Mouse (Mus musculus): ENCODE data around the gene Acbd6.

Gene Acbd6

DNA sequence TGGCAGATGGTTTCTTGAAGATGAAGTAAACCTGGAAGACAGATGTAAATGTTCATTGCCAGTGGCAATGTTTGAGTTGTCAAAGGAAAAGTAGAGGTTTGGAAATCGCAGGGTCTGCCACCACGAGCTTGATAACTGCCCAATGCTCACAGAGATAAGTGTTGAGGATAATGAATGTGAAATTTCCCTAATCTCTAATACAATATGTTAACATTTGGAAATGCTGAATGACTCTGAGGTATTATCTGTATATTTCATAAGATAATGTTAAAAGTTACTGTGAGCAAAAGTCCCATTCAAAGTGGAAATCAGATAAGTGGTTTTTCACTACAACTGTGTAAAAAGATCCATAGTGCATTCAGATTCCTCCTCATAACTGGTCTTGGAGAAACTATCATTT is 2.8 kb downstream of the Acbd6 start:
- DNase-seq (ENCODE audit: low spot score in 2 of 2) = no peak

DNA sequence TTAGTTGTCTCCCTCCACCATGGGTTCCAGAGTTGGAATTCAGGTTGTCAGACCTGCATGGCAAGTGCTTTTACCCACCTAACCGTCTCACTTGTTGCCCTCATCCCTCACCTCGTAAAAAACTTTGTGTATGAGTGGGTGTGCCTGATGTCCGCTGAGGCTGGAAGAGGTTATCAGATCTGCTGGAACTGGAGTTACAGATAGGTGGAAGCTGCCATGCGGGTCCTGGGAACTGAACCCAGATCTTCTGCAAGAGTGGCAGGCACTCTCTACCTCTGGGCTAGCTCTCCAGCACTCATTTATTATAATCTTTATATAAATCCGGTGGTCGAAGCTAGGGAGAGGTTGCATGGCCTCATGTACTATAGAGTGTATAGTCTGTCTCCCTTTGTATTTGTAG is 4.3 kb downstream of the Acbd6 start:
- DNase-seq (ENCODE audit: low spot score in 2 of 2) = no peak

DNA sequence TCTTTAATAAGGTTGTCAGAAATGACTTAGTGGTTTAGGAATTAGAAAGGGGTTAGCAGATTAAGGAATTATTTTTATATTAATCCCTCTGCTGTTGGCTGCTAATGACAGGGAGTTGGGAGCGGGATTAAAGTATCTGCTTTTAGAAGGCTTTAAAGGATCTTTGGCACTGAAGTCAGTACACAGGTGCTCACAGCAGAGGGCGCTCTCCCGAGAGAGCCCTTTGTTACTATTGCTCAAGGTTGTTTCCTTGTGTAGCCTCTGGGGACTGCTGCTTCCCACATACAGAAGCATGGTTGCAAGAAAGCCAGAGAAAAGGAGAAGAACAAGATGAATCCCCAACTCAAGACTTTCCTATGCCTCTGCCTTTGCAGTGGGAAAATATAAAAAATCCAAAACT is 6.8 kb downstream of the Acbd6 start:
- DNase-seq (ENCODE audit: low spot score in 2 of 2) = peak in 1 of 2 experiments; percentile 60

DNA sequence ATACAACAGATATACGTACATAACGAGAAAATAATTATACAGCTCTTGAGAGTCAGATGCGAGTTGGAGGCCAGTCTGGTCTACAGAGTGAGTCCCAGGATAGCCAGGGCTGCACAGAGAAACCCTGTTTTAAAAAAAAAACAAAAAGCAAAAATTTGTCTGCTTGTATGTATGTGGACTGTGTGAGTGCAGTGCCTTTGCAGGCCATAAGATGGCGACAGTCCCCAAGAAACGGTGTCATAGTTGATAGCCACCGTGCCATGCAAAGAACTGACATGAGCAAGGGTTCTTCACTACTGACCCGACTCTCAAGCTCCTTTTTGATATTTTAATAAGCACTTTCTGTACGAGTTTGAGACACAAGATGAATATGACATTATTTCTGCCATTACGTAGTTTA is 10.2 kb downstream of the Acbd6 start:
- DNase-seq (ENCODE audit: low spot score in 2 of 2) = no peak

DNA sequence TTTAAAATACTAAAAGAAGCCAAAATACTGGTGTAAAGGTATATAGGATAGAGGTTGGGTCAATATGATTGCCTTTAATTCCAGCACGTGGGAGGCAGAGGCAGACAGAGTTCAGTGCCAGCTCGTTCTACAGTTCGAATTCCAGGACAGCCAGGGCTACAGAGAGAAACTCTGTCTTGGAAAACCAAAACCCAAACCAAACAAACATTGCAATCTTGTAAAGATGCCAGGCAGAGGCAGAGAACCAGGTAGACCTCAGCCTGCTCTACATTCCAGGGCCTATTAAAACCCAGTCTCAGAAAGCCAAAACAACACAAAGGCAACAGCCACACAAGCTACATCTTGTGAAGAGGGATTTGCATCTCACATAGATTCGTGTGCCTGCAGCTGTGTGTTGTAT is 11.4 kb downstream of the Acbd6 start:
- no peak for DNase-seq (ENCODE audit: low spot score in 2 of 2)

DNA sequence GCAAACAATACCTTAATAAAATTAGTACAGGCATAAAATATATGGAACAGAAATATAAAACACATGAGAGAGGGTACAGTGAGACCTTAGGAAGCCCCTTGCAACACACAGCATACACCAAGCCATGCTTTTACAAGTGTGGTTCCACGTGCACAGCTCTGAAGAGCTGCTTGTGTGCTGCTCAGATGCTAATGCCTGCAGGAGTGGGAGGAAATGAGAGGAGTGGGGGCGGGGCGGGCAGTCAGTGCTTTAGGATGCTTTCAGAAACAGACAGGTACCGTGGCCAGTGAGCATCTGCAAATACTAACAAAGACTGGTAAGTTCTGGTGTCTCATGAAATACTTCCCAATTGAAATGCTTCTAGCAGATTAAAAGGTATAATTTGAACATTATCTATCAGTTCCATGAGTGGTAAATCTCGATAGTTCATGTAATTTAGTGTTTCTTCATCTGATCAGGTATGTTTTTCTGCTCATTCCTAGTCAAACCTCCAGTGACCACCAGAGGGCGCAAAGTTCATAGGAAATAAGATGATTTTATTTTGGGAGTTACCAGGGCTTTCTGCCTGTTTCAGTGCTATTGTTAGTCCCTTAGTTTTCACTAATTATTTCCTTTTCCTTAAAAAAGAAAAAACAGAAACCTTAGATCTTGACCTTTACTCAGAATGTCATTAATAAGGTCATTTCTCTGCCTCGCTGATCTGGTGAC is 17.2 kb downstream of the Acbd6 start:
- peak; percentile 44 to 78 for DNase-seq (ENCODE audit: low spot score in 2 of 2)

DNA sequence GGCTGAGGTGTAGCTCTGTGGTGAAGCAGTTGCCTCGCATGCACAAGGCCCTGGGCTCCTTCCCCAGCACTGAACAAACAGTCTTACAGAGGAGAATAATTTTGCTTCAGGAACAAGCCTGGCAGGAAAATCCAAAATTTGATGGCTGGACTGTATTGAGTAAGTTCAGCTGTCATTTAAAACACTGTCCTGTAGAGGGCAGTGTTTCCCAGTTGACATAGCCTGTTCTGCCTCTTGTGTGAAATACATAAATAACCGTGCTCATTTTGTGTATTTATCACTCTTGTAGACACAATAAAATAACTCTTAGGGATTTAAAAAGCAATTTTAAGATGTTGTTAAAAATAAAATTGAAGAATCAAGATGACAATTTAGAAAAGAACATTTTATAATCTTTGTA is 18.5 kb downstream of the Acbd6 start:
- DNase-seq (ENCODE audit: low spot score in 2 of 2) = no peak

DNA sequence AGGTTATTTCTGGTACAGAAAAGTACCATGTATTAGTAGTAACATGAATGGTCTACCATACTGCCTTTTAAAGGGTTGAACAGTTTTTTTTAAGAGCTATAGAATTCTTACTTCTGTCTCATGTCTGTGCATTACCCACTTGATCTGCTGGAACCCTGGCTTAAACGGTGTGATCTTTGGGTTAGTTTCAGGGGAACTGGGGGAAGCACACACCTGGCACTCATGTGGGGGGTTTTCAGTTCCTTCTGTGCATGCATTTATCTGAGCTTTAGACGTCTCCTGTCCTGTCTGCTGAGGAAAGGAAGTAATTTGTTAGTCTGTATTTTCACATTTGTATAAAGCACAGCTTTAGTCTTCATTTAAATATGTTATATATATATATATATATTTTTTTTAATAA is 19.4 kb downstream of the Acbd6 start:
- no peak for DNase-seq (ENCODE audit: low spot score in 2 of 2)

DNA sequence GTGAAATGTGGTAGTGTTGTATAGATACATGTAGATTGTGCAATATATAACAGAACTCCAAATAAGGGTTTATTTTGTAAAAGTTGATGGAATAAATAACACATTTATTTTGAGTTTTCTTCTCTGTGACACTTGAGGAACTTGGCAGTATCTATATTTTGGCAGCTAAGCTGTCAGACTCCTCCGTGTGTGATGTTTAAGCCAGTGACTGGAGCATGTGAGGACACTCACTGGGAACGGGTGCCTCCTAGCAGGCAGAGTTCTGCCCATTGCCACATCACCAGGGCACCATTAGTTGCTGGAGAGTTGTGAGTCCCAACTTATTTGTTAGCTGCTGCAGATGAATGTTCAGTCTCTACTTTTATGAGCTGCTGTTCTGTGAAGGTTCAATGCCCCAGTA is 30.0 kb downstream of the Acbd6 start:
- DNase-seq (ENCODE audit: low spot score in 2 of 2) = no peak

DNA sequence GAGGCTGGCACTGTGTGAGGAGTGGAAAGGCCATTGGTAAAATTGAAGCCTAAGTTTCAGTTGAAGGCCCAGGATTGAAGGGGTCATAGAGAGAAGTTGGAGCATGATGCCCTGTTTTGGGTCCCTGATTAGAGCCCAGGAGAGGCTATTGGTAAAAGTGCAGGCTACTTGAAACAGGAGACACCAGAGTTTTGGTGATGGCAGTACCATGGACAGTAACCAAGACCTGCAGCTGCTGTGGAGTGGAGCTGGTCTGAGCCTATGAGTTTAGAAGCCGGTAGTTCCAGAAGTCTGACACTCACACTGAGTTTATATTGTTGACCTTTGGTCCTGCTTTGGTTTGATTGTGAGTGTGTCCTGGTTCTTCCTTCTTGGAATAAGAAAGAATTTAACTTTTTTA is 36.2 kb downstream of the Acbd6 start:
- no peak for DNase-seq (ENCODE audit: low spot score in 2 of 2)

DNA sequence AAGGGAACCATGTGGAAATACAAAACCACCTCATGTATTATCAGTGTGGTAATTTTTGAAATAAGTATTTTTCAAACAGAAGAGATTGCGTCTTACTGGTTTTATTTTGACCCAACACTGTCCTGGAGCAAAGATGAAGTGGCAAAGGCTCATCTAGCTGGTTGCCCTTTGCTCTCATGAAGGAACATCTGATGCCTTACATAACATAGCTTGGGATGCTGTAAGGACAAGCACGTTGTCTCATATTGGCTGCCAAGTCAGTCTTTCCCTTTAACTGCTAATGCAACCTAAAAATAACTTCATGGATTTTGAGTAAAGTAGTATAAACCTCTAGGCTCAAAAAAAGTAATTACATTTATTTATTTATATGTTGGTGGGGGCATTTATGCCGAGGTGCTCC is 38.7 kb downstream of the Acbd6 start:
- no peak for DNase-seq (ENCODE audit: low spot score in 2 of 2)

DNA sequence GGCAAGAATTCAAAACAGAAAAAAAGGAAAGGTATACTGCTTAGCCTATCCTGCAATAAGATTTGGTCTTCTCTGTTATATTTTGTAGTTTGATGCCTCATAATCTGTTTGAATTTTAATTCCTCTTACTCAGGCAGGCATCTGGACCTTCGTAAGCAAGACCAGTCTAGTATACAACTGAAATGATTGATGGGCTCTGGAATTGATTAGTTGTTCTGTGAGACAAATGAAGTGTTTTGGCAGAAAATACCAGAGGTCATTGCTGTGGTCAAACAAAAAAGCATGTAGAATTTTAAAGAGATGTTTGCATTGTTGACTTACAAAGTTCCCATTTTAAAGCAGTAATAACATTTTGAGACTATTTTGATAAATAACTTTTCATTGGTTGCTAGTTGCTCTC is 46.8 kb downstream of the Acbd6 start:
- DNase-seq (ENCODE audit: low spot score in 2 of 2) = no peak

DNA sequence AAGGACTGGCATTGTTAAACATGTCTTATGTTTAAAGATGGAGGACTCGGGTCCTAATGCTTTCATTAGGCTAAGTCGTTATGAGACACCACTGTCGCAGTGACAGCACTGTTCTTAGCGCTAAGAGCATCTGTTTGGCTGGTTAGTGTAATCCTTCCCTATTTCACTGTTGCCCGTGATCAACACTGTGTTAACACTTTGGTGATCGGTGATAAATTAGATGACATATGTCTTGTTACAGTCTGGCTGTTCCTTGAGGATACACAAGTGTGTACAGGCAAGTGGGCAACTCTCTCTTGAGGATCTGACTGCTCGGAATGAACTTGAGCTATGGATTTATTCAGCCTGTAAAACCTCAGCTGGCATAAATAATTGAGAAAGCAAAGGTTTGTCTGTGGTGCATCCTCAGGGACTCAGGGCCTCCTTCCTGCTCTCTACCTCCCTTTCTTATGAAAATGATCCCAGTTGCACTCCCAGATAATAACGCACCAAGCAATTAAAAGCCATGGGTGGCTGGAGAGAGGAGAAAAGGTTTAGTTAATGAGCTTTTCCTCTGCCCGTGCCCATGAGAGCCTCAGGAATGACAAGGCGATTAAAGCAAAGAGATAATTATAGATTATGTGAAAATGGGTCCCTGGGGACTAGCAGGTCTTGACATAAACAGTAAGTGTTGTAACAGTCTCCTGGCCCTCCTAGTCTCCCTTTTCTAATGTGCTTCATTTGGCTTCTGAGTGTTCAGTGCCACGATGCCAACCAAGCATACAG is 47.7 kb downstream of the Acbd6 start:
- no peak for DNase-seq (ENCODE audit: low spot score in 2 of 2)

DNA sequence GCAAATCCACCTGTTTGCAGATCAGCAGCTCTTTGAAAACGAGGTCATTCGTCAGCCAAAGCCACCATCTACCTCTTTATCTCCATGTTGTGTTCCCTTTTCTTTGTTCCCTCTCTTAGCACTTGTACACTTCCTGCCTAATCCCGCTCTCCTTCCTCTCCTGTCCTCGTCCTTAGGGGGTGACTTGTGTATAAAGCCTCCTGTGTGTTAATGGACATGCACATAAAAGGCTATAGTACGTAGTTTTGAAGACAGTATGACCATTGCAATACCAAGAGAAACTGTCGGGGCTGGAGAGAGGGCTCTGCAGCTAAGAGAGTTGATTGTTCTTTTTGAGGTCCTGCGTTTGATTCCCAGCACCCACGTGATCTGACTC is 48.2 kb downstream of the Acbd6 start:
- no peak for DNase-seq (ENCODE audit: low spot score in 2 of 2)

DNA sequence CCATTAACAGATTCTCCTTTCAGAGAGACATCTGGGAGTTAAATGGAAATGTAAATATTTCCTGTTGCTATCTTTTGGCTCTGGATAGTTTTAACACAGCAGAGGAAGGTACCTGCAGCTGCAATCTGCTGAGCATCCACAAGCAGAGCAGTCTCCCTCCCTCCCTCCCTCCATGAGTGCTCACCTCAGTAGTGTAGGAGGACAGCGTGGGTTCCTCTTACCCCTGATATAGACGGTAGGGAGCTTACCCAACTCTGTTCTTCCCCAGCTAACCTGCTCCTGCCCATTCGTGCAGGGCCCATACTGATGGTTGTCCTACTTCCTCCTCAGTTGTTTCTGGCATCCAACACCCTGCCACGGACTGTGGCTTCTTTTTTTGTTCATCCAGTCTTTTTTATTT is 50.6 kb downstream of the Acbd6 start:
- no peak for DNase-seq (ENCODE audit: low spot score in 2 of 2)

DNA sequence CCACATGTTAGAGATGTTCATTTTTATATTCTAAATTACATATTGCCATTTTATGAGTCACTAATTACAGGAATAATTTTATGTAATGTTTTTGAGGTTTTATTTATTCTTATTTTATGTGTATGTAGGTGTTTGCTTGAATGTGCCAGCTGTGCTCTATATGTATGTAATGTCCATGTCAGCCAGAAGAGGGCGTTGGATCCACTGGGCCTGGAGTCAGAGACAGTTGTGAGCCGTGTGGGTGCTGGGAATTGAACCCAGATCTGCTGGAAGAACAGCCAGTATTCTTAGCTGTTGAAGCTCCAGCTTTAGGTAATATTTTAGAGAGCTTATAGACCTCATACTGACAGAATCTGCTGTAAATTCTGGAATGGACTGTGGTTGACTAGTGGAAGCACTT is 56.5 kb downstream of the Acbd6 start:
- no peak for DNase-seq (ENCODE audit: low spot score in 2 of 2)

DNA sequence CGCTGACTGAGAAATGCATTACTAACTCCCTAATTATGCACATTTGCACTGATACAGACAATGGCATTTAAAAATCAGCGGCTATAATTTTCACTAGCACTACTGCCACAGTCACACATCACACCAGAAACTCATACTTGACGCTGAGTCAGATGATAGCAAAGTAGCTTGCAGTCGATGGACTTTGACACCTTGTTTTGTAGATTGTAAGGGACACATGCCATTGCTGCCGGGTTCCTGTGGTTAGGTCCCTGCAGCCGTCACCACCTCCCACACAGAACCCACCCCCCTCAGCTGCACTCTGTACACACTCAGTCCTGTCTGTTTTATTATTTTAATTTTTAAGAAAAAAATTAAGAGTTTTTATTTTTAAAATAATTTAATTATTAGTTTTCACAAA is 63.2 kb downstream of the Acbd6 start:
- DNase-seq (ENCODE audit: low spot score in 2 of 2) = no peak

DNA sequence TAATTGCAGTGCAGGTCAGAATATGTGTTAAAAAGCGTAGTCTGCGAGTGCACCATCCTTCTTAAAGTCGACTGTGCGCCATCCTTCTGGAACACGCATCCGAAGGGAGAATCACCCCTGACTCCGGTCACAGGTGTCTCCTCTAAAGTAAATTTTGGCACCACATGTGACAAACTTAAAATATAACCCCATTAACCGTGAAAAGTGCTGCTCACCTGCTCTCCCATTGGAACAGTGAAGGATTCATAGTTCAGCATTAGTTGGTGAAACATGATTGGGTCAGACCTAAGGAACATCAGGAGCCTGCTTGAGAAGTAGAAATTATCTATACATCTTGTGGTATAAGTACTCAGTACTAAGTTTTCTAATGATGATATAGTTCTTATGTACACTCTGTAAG is 65.3 kb downstream of the Acbd6 start:
- DNase-seq (ENCODE audit: low spot score in 2 of 2) = no peak

DNA sequence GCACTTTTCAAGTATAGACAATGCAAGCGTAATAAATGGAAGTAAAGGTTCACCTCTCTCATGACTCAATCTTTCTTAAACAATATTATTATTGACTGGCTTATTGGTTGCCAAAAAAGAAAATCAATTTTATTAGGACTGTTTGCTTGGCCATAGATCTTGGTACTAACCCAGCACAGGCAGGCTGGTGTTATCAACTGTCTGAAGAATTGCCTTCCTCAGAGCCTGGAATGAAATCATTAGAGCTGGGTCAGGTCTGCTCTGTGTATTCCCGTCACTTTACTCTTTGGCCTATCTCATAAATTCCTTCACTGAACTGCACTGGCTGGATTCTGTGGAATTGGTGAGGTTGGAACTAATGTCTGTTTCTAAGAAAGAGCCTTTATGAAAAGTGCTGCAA is 69.8 kb downstream of the Acbd6 start:
- DNase-seq (ENCODE audit: low spot score in 2 of 2) = no peak

DNA sequence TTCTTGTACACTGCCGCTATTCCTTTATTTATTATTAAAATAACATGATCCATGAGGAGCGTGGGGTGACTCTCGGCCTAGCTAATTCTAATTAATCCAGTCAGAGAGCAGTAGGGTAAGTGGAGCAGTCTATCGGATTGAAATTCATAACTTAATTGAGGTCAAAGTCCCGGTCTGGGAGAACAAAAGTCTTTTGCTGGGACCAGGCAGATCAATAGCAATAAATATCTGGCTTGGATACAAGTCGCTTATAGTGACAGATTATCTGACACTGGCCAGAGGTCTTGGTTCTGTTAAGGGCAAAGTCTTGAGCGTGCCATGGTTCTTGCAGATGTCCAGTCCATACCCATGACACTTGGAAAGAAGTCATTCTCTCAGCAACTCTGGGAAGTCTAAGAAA is 78.7 kb downstream of the Acbd6 start:
- no peak for DNase-seq (ENCODE audit: low spot score in 2 of 2)

DNA sequence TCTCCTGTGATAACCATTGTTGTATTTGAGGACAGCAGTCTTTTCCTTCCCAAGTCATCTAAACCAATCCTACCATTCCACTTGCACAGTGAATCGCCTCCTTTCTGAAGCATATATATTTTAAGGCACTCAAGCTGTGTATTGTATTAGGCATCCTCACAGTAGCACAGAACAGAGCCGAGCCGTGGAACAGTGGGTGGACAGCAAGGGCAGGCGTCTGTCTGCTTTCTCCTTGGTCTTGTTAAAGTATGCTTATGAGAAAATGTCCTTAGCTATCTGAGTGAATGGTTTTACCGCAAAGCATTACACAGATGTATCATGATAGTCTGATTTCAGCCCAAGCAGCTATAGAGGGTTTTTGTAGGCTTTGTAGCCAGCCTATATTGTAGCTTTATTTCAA is 87.9 kb downstream of the Acbd6 start:
- DNase-seq (ENCODE audit: low spot score in 2 of 2) = no peak

DNA sequence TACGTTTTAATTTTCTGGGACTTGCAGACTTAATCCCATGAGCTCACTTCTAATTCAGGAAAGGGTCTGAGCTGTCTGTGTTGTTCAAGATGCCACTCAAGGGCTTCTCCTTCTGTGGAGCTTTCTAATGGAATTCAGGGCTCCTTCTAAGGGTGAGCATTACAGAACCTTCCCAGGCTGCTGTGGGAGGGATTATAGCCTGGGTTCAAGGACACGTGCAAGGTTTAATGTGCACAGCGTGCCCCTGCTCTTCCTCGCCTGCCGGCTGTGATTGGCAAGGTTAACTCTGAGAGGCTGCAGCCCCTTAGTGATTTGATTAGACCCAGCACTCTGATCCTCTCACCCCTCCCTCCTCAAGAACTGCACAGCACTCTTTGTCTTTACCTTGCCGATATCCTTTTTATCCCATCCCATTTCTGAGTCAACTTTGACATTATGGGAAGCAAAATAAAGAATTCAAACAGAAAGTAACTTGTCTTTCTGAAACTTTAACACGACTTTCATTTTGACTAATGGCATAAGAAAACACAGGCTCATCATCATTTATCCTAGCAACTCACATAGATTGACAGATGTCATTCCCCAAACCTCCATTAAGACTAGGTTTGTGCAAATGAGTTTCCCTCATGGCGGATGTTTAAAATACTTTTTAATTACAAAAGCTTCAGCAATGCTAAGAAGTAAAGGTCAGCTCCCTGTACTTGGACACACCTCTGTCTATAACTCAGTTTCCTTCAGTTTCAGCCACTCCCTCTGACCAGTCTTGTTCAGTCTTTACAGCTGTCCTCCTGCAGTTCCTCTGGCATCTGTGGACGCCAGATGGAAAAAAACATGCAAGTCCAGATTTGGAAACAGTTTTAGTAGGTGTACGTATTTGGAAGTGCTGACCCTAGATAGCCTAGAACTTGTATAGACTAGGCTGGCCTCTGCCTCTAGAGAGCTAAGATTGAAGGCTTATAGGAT is 88.7 kb downstream of the Acbd6 start:
- no peak for DNase-seq (ENCODE audit: low spot score in 2 of 2)

Data from spleen, postnatal 10 days (tissue).